17 mouse cellular contexts compared by ENCODE assay signal in the genomic region with DNA sequence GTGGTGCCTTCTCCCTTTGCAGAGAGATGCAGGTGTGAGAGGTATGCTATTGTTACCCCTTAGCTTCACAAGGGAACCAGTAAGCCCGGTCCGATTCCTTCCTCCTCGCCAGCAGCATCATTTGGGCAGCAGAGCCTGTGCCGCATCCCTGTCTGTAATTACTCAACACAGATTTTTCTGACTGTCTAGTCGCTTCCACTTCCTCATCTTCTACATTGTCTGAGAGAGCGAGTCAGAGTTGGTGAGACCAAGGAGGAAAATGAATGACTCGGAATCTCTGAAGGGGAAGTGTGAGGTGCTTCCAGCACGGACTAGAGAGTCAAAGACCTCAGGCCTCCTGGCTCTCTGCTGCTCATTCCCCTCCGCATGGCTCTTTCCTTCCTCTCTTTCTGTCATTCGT.
DNase-seq lines count a peak whose midpoint lies in the region; ATAC-seq and TF ChIP-seq lines count a peak whose summit lies in the region.
"Had no signal": no experiment of that assay in that cellular context is flagged by ENCODE, and none has a peak within 500 bp of the region (broad histone marks: within the 10 kb centered on the region; RNA-seq: fewer than 3 reads in every experiment).

No protein-coding gene starts in this region.

- H3K36me3 ChIP-seq in heart, embryonic 10.5 days, result peaks cover 71% of the 10 kb centered on the region
- peaks cover 48% of the 10 kb centered on the region for H3K36me3 ChIP-seq in lung, embryonic 14.5 days (ENCODE audit: insufficient read depth)
- H3K36me3 ChIP-seq in forebrain, embryonic 11.5 days (ENCODE audit: control insufficient read depth, insufficient read depth, low read length), result peaks cover 2% of the 10 kb centered on the region; the same call in 1 of the 2 replicates

- peak; percentile 20 to 57 for DNase-seq in heart, adult 9 months (ENCODE audit: low spot score in 2 of 2)
- no peak for DNase-seq in heart, embryonic 10.5 days (ENCODE audit: low spot score)
- DNase-seq in lung, embryonic 14.5 days, result peak; percentile 9
- DNase-seq in lung, postnatal 10 days, result no peak
- peak; percentile 41 for DNase-seq in lung, postnatal 36 days
- no peak for DNase-seq in ovary, adult 18-20 months (ENCODE audit: low spot score)
- DNase-seq in forebrain, embryonic 11.5 days (ENCODE audit: low spot score), result no peak
- DNase-seq: adrenal gland, postnatal 36 days; cerebellum, adult 8-10 months; kidney, adult 18-20 months; kidney, postnatal 10 days; thymus, postnatal 14 days had no signal

- no peak overlapping the region for H3K4me3 ChIP-seq in heart, embryonic 10.5 days
- no peak overlapping the region for H3K4me3 ChIP-seq in lung, embryonic 14.5 days (ENCODE audit: low read depth, low read length)
- no peak overlapping the region for H3K4me3 ChIP-seq in forebrain, embryonic 11.5 days (ENCODE audit: low read depth, low read length)
- H3K4me3 ChIP-seq: forebrain, embryonic 13.5 days; limb, embryonic 12.5 days; midbrain, embryonic 15.5 days had no signal

- H3K9me3 ChIP-seq in heart, embryonic 10.5 days, result no peaks in the 10 kb centered on the region
- no peaks in the 10 kb centered on the region for H3K9me3 ChIP-seq in lung, embryonic 14.5 days (ENCODE audit: low read depth, low read length)
- no peaks in the 10 kb centered on the region for H3K9me3 ChIP-seq in forebrain, embryonic 11.5 days (ENCODE audit: control insufficient read depth, low read length)
- H3K9me3 ChIP-seq: forebrain, embryonic 13.5 days; midbrain, embryonic 15.5 days had no signal

- no peak for TF ChIP-seq CTCF in lung, embryonic 14.5 days (IDR thresholded peaks at IDR 0.05; ENCODE audit: low read depth)

- H3K4me2 ChIP-seq in lung, embryonic 14.5 days, result no peak overlapping the region
- H3K4me2 ChIP-seq in forebrain, embryonic 11.5 days (ENCODE audit: low read depth, low read length, severe bottlenecking), result no peak overlapping the region
- H3K4me2 ChIP-seq: forebrain, embryonic 13.5 days; limb, embryonic 12.5 days; midbrain, embryonic 15.5 days had no signal

- ATAC-seq in lung, embryonic 14.5 days (ENCODE audit: insufficient read depth), result no peak
- no peak for ATAC-seq in forebrain, embryonic 11.5 days (replicated peaks; ENCODE audit: low FRiP score)
- ATAC-seq: forebrain, embryonic 13.5 days; midbrain, embryonic 15.5 days had no signal

- H3K27me3 ChIP-seq in heart, embryonic 10.5 days (ENCODE audit: insufficient read depth, poor library complexity, severe bottlenecking), result no peaks in the 10 kb centered on the region
- H3K27me3 ChIP-seq in lung, embryonic 14.5 days (ENCODE audit: insufficient read depth, low read length), result no peaks in the 10 kb centered on the region
- no peaks in the 10 kb centered on the region for H3K27me3 ChIP-seq in forebrain, embryonic 11.5 days (ENCODE audit: control insufficient read depth, insufficient read depth, low read length)
- H3K27me3 ChIP-seq: forebrain, embryonic 13.5 days; limb, embryonic 12.5 days; midbrain, embryonic 15.5 days had no signal

- no peak overlapping the region for H3K9ac ChIP-seq in lung, embryonic 14.5 days
- no peak overlapping the region for H3K9ac ChIP-seq in forebrain, embryonic 11.5 days (ENCODE audit: low read length)
- H3K9ac ChIP-seq: forebrain, embryonic 13.5 days; limb, embryonic 12.5 days; liver, embryonic 14.5 days; midbrain, embryonic 15.5 days had no signal

- 88% methylated on average over 10 of the region's 10 CpGs for WGBS in heart, embryonic 10.5 days
- 85% methylated on average over 10 of the region's 10 CpGs for WGBS in lung, embryonic 14.5 days
- WGBS in forebrain, embryonic 11.5 days, result 94% methylated on average over 10 of the region's 10 CpGs

- 0 out of 2 replicates have a peak, but pooled peaks cover 3% of the 10 kb centered on the region for H3K4me1 ChIP-seq in heart, embryonic 10.5 days
- no peaks in the 10 kb centered on the region for H3K4me1 ChIP-seq in lung, embryonic 14.5 days (ENCODE audit: insufficient read depth)
- H3K4me1 ChIP-seq in forebrain, embryonic 11.5 days (replicated peaks; ENCODE audit: control insufficient read depth, insufficient read depth, low read length), result no peaks in the 10 kb centered on the region
- H3K4me1 ChIP-seq: forebrain, embryonic 13.5 days; limb, embryonic 12.5 days; midbrain, embryonic 15.5 days had no signal

- no peak overlapping the region for H3K27ac ChIP-seq in heart, embryonic 10.5 days
- no peak overlapping the region for H3K27ac ChIP-seq in lung, embryonic 14.5 days (ENCODE audit: low read depth)
- no peak overlapping the region for H3K27ac ChIP-seq in forebrain, embryonic 11.5 days (ENCODE audit: low read depth, low read length)
- H3K27ac ChIP-seq: forebrain, embryonic 13.5 days; limb, embryonic 12.5 days; liver, embryonic 14.5 days; midbrain, embryonic 15.5 days; stomach, postnatal 0 days had no signal

Comparison
In these comparisons a context has a peak if more than half of its experiments do, and no peak if none do; other contexts are left out.
1. DNase-seq: peak in heart, adult 9 months (2 of 2), lung, embryonic 14.5 days (single experiment) and lung, postnatal 36 days (single experiment); none in heart, embryonic 10.5 days (single experiment), lung, postnatal 10 days (single experiment), ovary, adult 18-20 months (single experiment) and forebrain, embryonic 11.5 days (single experiment).